Mouse (Mus musculus) lung, postnatal 14 days (tissue): ENCODE measurements around the gene Snx7.

Experiments
- DNase-seq: peaks from one replicate; pipeline ENCODE4 v3.0.0; 2021

Gene Snx7

DNA sequence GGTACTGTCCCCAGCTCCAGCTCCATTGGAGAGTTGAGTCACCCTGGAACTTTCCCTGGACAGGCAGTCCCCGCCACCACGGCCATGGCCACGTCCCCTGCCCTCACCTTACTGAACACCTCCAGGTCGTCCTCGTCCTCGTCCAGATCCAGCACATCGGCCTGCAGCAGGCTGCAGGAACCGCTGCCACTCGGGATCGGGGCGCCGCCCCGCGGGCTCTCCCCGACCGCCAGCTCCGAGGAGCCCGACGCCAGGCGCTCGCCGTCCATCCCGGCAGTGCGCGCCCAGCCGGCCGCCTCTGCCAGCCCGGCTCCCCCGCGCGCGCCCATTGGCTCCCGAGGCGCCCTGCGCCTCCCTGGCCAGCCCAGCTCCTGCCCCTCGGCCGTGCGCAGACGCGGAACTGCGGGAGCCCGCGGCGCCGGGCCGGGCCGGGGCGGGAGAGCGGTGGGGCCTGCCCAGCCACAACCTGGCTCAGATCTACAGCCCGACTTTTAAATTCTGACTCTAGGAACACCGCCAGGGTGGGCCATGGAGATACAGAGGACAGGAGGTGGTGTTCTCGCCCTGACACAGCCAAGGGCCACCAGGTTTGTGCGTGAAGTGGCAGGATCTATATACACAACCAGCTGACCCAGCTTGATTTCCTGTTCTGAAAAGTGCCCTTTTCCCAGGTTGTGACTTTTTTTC is at the start of gene Snx7:
Snx7 (minus strand) TSS at position 300 of the 687 bp plus-strand sequence.
- DNase-seq, result peak; percentile 89

DNA sequence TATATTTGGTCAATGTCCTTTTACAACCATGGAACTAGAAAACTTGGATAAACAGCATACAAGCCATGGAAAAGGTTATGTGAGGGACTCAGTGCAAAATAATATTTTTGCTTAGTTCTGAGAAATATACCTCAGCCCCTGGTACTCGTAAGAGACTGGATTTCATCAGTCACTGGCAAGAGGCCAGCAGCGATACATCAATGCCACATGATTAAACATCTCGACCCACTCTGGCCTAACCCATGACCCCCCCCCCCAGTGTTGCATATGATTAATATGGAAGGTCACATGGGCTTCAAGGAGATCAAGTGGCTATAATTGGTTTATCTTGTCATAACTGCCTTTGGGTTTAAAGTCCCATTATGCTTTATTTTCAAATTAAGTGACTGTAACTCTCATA is 46.7 kb upstream of the Snx7 start:
- DNase-seq, result no peak

DNA sequence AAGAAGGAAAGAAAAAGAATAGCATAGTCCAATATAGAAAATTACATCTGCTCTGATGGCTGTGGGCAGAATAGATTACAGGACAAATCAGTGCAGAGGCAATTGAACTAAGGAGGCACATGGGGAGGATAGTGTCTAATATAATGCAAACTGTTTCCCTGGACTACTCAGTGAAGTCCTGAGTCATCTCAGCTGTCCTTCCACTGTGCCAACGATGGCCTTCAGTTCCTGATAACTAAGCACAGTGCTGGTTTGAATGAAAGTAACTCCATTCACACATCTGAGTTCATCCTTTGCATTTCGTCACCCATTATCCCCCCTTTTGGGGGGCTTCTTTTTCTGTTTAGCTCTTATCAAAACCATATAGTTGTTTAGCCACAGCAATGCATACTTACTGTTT is 25.0 kb upstream of the Snx7 start:
- no peak for DNase-seq

GRCm38 (mm10) chr3:117875450-117875849 is 6.7 kb upstream of the Snx7 start:
- DNase-seq, result no peak

DNA sequence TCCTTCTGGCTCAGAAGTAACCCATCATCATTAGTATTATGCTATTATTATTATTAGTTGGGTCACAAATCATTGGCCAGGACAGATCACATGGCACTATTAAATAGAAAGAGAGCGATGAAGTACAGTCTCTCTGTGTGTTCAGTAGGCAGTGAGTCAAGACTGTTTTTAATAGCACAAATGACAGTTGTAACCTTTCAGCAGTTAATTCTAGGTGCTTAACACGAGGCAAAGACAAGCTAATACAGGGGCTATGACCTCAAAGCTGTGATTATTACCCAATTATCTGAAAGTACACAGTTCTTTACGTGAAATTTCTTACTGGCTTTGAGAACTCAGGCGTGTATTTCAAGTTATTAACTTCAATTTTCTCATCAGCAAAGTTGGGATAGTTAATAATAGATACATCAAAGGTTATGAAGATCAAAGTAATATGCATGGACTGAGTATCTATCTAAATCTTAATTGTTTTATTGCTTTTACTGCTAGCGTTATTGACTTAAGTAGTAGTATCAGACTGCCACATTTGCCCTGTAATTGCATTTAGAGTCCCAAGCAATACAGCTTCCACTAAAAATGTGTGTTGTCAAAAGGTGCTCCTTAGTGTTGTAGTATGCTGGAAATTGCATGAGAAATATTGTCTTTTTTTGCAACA is 4.6 kb upstream of the Snx7 start:
- DNase-seq, result no peak

DNA sequence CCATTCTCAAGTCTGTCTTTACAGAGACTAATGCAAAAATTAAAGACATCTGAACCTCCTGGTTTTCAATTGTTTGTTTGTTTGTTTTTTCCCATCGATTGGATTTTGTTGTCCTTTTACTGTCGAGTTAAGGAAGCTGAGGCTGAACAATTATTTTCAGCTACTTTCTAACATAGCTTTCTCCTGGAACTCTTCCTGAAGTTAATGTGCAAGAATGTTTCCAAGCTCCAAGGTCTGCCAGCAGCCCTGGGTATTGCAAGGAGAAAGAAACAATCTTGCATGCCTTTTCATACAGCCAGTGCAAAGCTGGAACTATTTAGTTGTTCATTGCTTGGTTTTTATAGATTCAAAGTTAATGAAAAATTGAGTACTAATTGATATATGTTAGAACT is 584 bp upstream of the Snx7 start:
- no peak for DNase-seq

GRCm38 (mm10) chr3:117868091-117868490 is 645 bp downstream of the Snx7 start:
- DNase-seq, result peak; percentile 8

- DNase-seq, result no peak
Observed at GRCm38 (mm10) chr3:117866696-117867407, 1.9 kb downstream of the Snx7 start.

GRCm38 (mm10) chr3:117865621-117866020 is 3.1 kb downstream of the Snx7 start:
- DNase-seq, result peak; percentile 17

- DNase-seq, result no peak
Observed at GRCm38 (mm10) chr3:117862951-117863350, 5.8 kb downstream of the Snx7 start.

GRCm38 (mm10) chr3:117861977-117862434 is 6.7 kb downstream of the Snx7 start:
- DNase-seq, result peak; percentile 2

DNA sequence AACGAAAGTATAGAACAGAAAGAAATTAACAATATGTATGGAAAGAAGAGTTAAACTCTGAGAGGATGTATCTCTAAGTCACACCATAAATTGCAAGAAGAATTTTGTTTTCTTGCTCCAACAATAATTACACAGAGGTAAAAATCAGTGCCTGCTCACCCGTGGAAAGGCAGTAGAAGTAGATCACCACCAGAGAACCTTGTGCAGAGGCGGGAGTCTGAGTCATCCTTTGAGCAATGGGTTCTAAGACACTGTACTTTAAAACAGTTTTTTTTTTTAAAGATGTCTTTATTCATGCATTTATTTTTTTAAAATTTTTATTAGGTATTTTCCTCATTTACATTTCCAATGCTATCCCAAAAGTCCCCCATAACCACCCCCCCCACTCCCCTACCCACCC is 9.7 kb downstream of the Snx7 start:
- DNase-seq, result no peak

- no peak for DNase-seq
Observed at GRCm38 (mm10) chr3:117853729-117854128, 15.0 kb downstream of the Snx7 start.

DNA sequence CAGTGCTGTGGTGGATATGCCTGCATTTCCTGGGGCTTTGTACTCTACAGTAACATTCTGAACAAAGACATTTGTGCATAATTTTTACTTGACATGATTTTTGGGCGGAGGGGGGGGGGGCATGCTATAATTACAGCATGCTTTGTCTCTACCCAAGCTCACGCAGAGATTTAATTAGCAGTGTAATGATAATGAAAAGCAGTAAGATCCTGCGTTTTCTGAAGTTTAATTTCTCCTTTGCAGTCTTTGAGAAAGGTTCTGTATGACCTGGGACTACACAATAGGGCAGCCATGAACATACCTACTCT is 16.7 kb downstream of the Snx7 start:
- DNase-seq, result no peak

DNA sequence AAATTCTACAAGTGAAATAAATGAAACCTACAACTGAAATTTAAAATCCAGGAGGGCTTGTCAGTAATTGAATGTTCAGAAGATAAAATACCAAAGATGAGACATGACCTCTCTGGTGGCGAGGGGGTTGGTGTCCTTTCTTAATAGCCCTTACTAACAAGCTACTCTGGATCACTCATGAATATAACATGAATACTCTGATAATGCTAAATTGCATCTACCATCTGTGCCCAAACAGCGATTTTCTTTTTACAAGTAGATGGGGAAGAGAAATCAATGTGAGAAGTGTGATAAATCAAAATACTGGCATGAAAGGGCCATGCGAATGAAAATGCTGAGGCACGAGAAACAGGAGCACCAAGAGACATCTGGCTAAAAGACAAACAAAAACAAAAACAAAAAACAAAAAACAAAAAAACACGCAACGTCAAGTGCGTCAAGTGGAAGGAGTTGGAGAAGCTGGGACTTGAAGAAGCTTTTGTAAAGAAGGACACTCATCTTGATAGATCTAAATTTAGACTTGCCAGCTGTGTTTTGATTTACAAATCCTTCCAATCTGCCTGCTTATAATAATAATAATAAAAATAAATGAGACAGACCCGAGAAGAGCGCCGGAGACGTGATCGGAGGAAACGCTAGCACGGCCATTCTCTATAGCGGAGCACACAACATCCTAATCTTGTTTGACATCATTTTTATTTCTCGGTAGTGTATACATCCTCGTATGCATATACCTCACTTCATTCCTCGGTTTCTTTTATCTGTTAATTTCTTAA is 17.3 kb downstream of the Snx7 start:
- DNase-seq, result no peak

GRCm38 (mm10) chr3:117848866-117849265 is 19.9 kb downstream of the Snx7 start:
- DNase-seq, result no peak

- no peak for DNase-seq
Observed at GRCm38 (mm10) chr3:117842658-117843057, 26.1 kb downstream of the Snx7 start.

DNA sequence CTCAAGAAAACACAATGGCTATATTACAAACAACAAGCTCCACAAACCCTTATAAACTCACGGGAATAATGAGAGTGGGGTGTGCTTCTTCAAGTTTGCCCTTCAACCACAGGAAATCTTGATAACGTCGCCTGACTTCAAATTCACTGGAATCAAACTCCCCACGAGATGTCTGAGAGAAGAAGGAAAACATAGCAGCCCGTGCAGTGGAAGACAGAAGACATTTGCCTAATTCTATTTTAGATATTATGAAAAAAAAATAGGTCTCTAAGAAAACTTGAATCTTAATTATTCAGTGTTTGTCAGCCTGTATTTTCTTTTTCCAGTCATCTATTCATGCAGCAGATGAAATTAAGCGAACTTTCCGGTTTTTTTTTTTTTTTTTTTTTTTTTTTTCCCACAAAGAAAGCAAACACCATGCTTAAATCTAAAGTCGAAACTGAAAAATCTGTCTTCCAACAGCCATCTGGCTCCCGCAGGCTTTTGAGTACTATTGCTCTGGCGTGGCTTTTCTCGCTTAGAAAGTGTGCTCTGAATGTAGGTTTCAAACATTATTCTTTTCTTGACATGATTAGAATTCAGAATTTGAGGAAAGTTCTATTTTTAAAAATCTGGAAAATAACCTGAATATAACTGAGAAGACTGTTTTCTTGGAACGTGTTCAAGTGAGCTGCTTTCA is 28.7 kb downstream of the Snx7 start:
- DNase-seq, result no peak

- DNase-seq, result no peak
Observed at GRCm38 (mm10) chr3:117838020-117838419, 30.7 kb downstream of the Snx7 start.

GRCm38 (mm10) chr3:117826486-117827200 is 42.1 kb downstream of the Snx7 start:
- DNase-seq, result no peak

DNA sequence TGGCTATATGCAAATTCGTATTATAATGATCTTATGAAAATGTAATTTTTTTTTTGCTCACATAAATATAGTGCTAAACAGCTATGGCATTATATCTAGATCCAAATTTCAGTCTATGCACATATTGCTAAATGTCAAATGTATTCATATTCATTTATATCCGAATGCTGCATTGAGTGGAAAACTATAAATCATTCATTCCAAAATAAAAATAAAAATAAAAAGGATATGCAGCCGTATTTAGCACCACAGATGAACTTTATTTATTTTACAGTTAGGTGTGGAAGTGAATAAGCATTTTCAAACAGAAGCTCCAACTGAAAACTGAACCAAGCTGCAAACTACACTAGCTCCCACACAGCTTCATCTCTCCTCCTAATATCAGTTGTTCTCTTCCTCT is 45.5 kb downstream of the Snx7 start:
- DNase-seq, result no peak

GRCm38 (mm10) chr3:117817635-117818034 is 51.1 kb downstream of the Snx7 start:
- no peak for DNase-seq
